Mouse (Mus musculus) left cerebral cortex, postnatal 36 days (tissue): ENCODE data around the gene 4933412E24Rik. TPM values are rescaled to one million over a fixed set of nuclear protein-coding genes. Genes with fewer than 3 reads are reported as not detected.

Experiments
- DNase-seq, 2 experiments: peaks; one replicate each; pipeline ENCODE4 v3.0.0; 2021 to 2022; ENCODE audit warnings: low spot score in 2 of 2, mixed read lengths in 1 of 2
- intact Hi-C: fragments of 180-260 bp; cut with DNase I; formaldehyde crosslinking; loops from one replicate; pipeline ENCODE4 v1.15.1; 2025
- total RNA-seq, 2 experiments: library from RNA; stranded (reverse); gene quantifications; 2 replicates each; pipeline ENCODE4 v1.2.3; 2021

4933412E24Rik gene
- not detected for total RNA-seq

DNA sequence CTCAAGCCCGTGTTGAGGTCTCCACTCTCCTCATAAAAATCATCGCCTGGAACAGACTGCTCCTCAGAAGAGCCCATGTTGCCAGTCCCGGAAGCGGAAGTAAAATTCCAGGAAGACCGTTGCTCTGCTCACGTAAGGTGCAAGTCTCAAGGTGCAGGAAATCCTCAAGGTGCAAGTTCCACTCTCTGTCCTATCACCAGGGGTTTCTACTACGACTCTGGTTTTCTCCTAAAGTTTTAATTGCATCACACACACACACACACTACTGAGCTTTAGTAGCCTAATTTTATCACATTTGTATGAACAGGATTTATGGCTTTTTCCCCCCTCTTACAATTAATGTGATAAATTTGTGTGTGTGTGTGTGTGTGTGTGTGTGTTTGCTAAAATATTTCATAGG is at the start of gene 4933412E24Rik:
TSS of gene 4933412E24Rik (minus strand) at position 101 of the 400 bp plus-strand sequence.
- no peak for DNase-seq
- intact Hi-C loops, result no loop called here

DNA sequence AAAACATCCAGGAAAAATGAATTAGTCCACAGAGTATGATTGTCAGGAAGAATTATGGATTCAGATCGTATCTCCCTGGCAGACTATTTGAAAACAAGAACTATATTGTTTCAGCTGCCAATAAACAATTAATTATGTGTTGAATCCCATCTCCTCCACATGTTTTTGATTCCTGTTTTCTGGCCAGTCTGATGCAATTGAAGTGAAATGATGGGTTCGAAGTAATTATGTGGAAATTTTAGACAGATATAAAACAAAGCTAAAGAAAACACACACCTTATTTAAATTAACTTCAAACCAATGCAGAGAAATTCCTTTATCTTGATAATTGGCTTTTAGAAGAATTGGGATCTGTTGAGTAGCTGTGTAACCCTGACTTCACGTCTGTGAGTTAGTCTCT is 14.3 kb upstream of the 4933412E24Rik start:
- intact Hi-C loops, result no loop called here
- DNase-seq, result no peak

DNA sequence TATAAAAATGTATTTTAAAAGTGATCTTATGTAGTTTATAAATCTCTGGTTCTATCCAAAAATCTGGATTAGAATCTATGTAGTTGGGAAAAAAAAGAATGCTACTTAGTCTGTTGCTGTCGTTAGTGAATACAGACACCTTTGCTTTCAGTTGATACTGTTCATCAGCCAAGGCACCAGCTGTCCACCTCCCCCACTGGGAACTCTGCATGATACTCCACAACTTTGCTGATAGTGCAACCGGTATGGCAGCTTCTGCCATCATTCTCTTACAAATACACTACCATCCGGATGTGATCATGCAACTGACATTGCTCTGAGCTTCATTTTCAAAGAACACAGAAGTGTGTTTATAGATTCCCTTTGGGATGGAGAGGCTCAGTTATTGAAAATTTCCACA is 4.8 kb upstream of the 4933412E24Rik start:
- DNase-seq, result no peak
- intact Hi-C loops, result no loop called here

DNA sequence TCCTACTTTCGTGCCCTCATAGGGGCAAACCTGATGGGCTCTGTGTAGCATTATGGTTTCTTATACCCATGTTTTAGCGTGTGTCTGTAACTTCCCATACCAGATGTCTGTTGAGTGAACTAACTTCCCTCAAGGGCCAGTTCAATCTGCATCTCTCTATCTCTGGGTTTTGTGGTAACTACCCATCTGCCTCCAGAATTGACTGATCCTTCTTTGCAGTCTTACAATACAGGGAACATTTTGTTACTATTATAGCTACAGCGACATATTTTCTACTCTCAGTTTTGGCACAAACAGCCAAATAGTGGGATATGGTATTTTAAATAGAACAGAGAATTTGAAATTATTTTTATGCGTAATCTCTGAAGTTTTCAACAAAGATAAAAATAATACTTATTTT is 6.2 kb downstream of the 4933412E24Rik start:
- DNase-seq, result no peak
- intact Hi-C loops, result no loop called here

DNA sequence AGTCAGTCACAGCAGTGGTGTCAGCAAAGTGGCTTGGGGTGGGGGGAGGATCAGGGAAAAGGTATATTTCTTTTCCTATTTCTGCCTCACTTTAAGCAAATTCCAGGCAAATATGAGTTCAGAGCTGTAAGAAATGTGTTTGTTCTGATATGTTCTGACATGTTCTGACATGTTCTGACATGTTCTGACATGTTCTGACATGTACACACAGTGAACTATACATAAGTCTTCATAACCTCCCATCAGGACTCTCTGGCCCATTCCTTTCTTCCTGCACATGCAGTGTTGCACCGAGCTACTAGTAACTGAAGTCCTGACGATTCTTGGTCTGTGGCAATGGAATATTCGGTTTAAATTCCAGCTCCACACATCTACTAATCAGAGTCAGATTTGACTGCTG is 6.8 kb downstream of the 4933412E24Rik start:
- intact Hi-C loops, result no loop called here
- no peak for DNase-seq

DNA sequence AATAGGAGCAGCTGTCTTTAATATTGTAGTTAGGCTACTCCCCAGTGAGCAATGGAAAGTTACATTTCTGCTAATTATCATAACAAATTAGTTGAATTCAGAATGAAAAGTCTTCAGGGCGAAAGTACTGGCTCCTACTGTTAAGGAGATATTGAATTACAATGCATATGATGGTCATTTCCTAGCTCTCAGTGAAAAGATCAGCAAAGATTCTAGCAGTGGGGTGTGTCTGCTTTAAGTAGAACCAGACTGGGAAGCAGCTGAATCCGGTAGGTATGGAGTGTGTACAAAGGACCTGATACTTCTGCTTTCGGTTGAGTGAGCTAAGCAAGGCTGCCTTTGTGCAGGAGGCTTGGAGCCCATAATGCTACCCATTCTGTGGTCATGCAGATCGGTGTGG is 32.6 kb downstream of the 4933412E24Rik start:
- no peak for DNase-seq
- intact Hi-C loops, result no loop called here

DNA sequence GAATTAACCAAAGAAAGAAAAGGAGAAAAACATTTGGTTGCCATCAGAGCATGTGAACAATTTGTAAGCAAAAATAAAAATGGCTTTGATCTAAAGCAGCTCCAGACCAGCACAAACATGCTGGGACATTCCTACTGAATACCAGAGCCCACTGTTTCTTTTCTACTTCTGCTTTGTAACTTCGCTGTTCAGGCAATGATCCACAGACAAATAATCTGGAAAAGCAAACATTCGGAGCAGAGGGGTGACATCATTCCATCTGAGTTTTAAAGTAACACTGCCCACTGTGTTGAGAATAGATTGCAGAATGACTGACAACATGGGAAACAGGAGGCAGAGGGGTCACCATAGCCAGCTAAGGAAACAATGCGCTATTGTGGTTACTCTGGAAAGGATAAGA is 41.1 kb downstream of the 4933412E24Rik start:
- intact Hi-C loops, result no loop called here
- DNase-seq, result no peak

DNA sequence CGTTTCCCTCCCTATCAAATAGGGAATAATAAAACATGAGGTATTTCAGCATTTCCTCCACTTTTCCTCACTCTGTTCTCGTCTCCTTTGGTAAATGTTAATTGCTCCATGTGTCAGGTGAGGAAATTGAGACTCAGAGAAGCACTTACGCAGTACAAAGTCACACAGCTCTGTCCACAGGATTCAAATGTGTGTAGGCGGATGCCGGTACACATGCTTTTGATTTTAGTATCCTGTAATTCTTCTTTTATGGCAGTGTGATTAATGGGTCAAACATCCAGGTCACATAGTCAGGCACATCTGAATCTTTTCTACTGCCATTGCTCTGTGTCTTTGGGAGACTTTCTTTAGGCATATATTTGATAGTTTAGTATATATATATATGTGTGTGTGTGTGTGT is 41.8 kb downstream of the 4933412E24Rik start:
- no peak for DNase-seq
- intact Hi-C loops, result no loop called here

DNA sequence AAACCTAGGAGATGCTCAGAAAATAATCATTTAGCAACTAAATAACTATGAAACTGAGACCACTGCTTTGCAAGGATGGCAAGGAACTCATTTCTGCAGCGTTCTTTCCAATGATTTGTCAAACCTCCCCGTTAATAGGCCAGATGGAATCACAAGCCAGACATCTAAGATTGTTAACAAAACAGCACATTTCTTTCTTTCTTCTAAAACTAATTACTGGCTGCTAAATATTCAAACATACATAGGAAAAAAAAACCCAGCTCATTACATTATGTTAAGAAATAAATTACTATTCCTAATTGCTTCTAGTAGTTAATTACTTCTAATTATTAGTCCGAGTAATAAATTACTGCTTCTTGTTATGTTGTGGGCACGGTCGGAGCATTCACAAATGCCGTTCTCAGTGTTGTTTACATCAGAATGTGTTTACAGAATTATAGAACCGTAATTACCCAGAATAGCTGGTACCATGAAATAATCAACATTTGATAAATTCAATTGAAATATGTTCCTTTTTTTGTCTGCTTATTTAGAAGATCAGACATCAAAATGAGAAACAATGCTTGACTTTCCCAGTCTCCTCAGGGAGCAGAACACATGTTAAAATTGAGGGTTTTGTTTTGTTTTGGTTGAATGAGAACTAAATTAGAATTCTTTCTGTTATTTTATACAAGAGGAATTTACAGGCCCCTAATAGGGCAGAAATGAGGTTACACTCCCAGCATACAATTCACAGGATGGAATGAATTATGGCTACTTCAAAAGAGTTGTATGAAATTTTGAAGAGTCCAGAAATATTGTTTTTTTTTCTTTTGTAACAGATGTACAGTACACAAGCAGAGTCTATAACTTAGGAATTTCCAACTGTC is 42.5 kb downstream of the 4933412E24Rik start:
- DNase-seq, result no peak

More for the DNA sequence above, 42.5 kb downstream of the 4933412E24Rik start:
- intact Hi-C loops, result no loop called here
